Mouse (Mus musculus) induced T-regulatory cell, adult 2 months (primary cell): ENCODE data around the gene Crebzf.

Experiments used
- DNase-seq: peaks from one replicate; pipeline ENCODE4 v3.0.0-alpha.2; 2012; ENCODE audit warnings: low read depth

The Crebzf gene

GRCm38 (mm10) chr7:90476313-90477245 is 34.0 kb downstream of the Crebzf start, which contains the start of gene Dlg2:
Gene Dlg2, plus strand, starts transcription at chr7:90476672.
- DNase-seq, result peak; percentile 52

DNA sequence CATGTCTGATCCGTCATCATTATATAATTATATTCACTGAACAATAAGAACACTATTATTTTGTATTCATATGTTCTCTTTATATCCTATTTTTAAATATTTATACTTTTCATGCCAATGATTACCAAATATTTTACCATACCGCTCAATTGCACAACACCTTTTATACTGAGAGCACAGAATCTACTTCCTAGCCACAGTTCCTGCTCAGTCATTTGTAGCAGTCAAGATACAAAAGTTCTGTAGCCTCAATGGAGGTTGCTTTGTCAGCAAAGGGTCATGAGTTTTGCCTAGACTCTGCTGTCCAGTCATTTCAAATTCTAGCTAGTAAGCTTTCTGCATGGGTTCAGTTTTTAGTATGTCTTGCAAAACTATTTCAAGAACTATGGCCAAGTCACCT is 40.1 kb downstream of the Crebzf start:
- DNase-seq, result no peak
